Mouse (Mus musculus): ENCODE results near the gene Hbb-bs. TPM values are rescaled to one million over a fixed set of nuclear protein-coding genes. Genes with fewer than 3 reads are reported as not detected.

Gene Hbb-bs
- polyA plus RNA-seq (2015; fragmentation: Nextera tagmentation; extraction: Ambion mirVana) = 91,050 and 104,119 TPM in 2 replicates

- H3K27ac ChIP-seq = peak within 1 kb of the TSS; percentile 97
- H3K4me3 ChIP-seq (replicated peaks) = peak within 1 kb of the TSS; percentile 55
- DNase-seq (no peak), ATAC-seq (ENCODE audit: low read depth) (peak; percentile 87)
- peak within 1 kb of the TSS; percentile 74 for H3K9ac ChIP-seq
- no peaks in the 10 kb centered on the region for H3K36me3 ChIP-seq
- 38% methylated on average over 4 of the region's 4 CpGs for WGBS (ENCODE audit: insufficient replicate concordance)
- peaks cover 37% of the 10 kb centered on the region for H3K4me1 ChIP-seq (replicated peaks)
- H3K9me3 ChIP-seq (replicated peaks) = no peaks in the 10 kb centered on the region
- no peaks in the 10 kb centered on the region for H3K27me3 ChIP-seq
- H3K4me2 ChIP-seq = peak within 1 kb of the TSS; percentile 47
These were observed at the start of gene Hbb-bs for GRCm38 (mm10) chr7:103827808-103828207. Gene Hbb-bs, minus strand, starts transcription at chr7:103828096.

DNA sequence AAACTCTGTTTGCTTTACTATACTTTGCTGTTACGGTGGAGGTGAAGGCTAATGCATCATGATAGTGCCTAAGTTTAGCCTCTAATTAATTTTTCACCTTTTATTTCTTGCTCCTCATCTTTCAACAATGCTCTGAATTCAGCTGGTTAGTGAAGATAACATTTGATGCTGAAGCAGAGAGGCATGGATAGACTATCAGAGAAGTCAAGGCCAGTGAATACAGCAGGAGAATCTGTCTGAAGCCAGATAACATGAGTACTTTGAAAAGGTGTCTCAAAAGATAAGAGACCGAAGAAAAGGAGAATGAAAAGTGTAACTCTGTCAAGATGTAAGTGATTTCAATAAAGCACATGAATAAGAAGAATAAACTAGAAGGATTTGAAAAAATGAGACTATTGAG, 49.2 kb upstream of the Hbb-bs start:
- WGBS (ENCODE audit: insufficient replicate concordance) = 19% methylated on average over 2 of the region's 2 CpGs
- Histone ChIP-seq H3K9ac (no peak overlapping the region), H3K27me3 (0 out of 2 replicates have a peak, but pooled peaks cover 2% of the 10 kb centered on the region), H3K36me3 (no peaks in the 10 kb centered on the region), H3K4me2 (no peak overlapping the region), H3K9me3 (replicated peaks) (no peaks in the 10 kb centered on the region), H3K4me1 (replicated peaks) (peaks cover 51% of the 10 kb centered on the region), H3K4me3 (replicated peaks) (no peak overlapping the region), H3K27ac (peak overlapping the region; percentile 96)
- peak; percentile 44 for DNase-seq
- ATAC-seq (ENCODE audit: low read depth) = peak; percentile 93

DNA sequence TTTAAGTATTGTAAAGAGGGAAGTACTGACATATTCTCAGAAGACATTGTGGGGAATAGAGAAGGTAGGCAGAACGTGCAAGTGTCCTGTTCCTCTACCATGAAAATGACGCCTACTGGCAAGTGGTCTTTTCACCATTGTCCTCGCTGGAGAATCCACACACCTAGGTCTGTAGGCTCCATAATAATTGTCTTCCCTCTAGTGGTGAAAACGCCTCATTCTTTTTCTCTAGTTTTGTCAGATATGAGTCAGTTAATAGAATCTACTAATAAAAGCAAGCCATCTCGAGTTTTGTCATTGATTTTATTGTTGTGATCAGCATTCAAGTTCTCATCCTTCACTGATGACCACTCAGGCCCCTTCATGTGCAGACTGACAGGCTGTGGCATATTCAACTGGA, 46.6 kb upstream of the Hbb-bs start:
- no peak for DNase-seq
- Histone ChIP-seq H3K27me3 (no peaks in the 10 kb centered on the region), H3K4me3 (replicated peaks) (no peak overlapping the region), H3K27ac (peak overlapping the region; percentile 96), H3K4me1 (replicated peaks) (peaks cover 65% of the 10 kb centered on the region), H3K9ac (peak overlapping the region; percentile 65), H3K4me2 (0 out of 2 replicates have a peak overlapping the region, but pooled peaks have one; percentile 17), H3K9me3 (replicated peaks) (no peaks in the 10 kb centered on the region), H3K36me3 (no peaks in the 10 kb centered on the region)
- ATAC-seq (ENCODE audit: low read depth) = no peak
- WGBS (ENCODE audit: insufficient replicate concordance) = 18% methylated on average over 5 of the region's 5 CpGs

GRCm38 (mm10) chr7:103873064-103873463, 45.2 kb upstream of the Hbb-bs start:
- WGBS (ENCODE audit: insufficient replicate concordance) = 2% methylated on average over 1 of the region's 1 CpGs
- ATAC-seq (ENCODE audit: low read depth) = no peak
- H3K27ac ChIP-seq = peak overlapping the region; percentile 93
- H3K4me2 ChIP-seq = peak overlapping the region; percentile 34; the same call in 1 of the 2 replicates
- no peaks in the 10 kb centered on the region for H3K27me3 ChIP-seq
- no peak overlapping the region for H3K4me3 ChIP-seq (replicated peaks)
- H3K9me3 ChIP-seq (replicated peaks) = no peaks in the 10 kb centered on the region
- H3K9ac ChIP-seq = peak overlapping the region; percentile 71
- no peaks in the 10 kb centered on the region for H3K36me3 ChIP-seq
- DNase-seq = no peak
- H3K4me1 ChIP-seq (replicated peaks) = peaks cover 61% of the 10 kb centered on the region

GRCm38 (mm10) chr7:103870667-103871066, 42.8 kb upstream of the Hbb-bs start:
- peak; percentile 70 for DNase-seq
- peak overlapping the region; percentile 75 for H3K9ac ChIP-seq
- no peaks in the 10 kb centered on the region for H3K9me3 ChIP-seq (replicated peaks)
- H3K4me1 ChIP-seq (replicated peaks) = peaks cover 62% of the 10 kb centered on the region
- no peaks in the 10 kb centered on the region for H3K36me3 ChIP-seq
- peak overlapping the region; percentile 57 for H3K4me2 ChIP-seq
- H3K27ac ChIP-seq = peak overlapping the region; percentile 99
- ATAC-seq (ENCODE audit: low read depth) = peak; percentile 88
- no peak overlapping the region; the same call in 1 of the 2 replicates for H3K4me3 ChIP-seq (replicated peaks)
- no peaks in the 10 kb centered on the region for H3K27me3 ChIP-seq

- H3K4me3 ChIP-seq (replicated peaks) = peak overlapping the region; percentile 9; the same call in 1 of the 2 replicates
- ATAC-seq (ENCODE audit: low read depth) (peak; percentile 92), DNase-seq (peak; percentile 77)
- H3K4me1 ChIP-seq (replicated peaks) = peaks cover 75% of the 10 kb centered on the region
- peak overlapping the region; percentile 50 for H3K4me2 ChIP-seq
- H3K27me3 ChIP-seq = no peaks in the 10 kb centered on the region
- H3K36me3 ChIP-seq = no peaks in the 10 kb centered on the region
- H3K9ac ChIP-seq = peak overlapping the region; percentile 76
- peak overlapping the region; percentile 98 for H3K27ac ChIP-seq
- H3K9me3 ChIP-seq (replicated peaks) = no peaks in the 10 kb centered on the region
These were observed 37.8 kb upstream of the Hbb-bs start for GRCm38 (mm10) chr7:103865716-103866115.

DNA sequence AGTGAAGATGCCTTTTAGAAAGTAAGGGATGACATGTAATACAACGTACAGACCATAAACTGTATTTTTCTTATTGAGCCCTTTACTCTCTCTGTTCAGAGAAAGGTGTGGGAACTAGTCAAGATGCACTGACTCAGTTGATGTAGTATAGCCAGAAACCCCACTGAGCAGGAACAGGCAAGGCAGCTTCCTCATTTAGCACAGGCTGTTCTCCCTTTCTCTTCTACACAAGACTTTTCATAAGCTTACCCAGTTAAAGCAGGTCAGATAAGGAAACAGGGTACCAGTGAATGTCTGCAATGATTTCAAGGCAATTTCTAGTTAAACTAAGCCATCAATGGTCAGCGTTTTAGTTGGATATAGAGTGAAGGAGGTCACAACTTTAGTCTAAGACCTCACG, 33.6 kb upstream of the Hbb-bs start:
- Histone ChIP-seq H3K27me3 (no peaks in the 10 kb centered on the region), H3K27ac (peak overlapping the region; percentile 98), H3K4me2 (peak overlapping the region; percentile 38; the same call in 1 of the 2 replicates), H3K9ac (peak overlapping the region; percentile 75), H3K9me3 (replicated peaks) (no peaks in the 10 kb centered on the region), H3K36me3 (no peaks in the 10 kb centered on the region), H3K4me3 (replicated peaks) (no peak overlapping the region), H3K4me1 (replicated peaks) (peaks cover 72% of the 10 kb centered on the region)
- DNase-seq = no peak
- 41% methylated on average over 3 of the region's 3 CpGs for WGBS (ENCODE audit: insufficient replicate concordance)
- ATAC-seq (ENCODE audit: low read depth) = no peak

GRCm38 (mm10) chr7:103860855-103861254, 33.0 kb upstream of the Hbb-bs start:
- DNase-seq (peak; percentile 95), ATAC-seq (ENCODE audit: low read depth) (peak; percentile 82)
- Histone ChIP-seq H3K36me3 (no peaks in the 10 kb centered on the region), H3K9me3 (replicated peaks) (no peaks in the 10 kb centered on the region), H3K27ac (peak overlapping the region; percentile 98), H3K4me2 (0 out of 2 replicates have a peak overlapping the region, but pooled peaks have one; percentile 38), H3K4me1 (replicated peaks) (peaks cover 66% of the 10 kb centered on the region), H3K4me3 (replicated peaks) (no peak overlapping the region), H3K9ac (peak overlapping the region; percentile 75), H3K27me3 (no peaks in the 10 kb centered on the region)
- 6% methylated on average over 1 of the region's 1 CpGs for WGBS (ENCODE audit: insufficient replicate concordance)

- Histone ChIP-seq H3K27me3 (no peaks in the 10 kb centered on the region), H3K9me3 (replicated peaks) (no peaks in the 10 kb centered on the region), H3K27ac (peak overlapping the region; percentile 98), H3K4me3 (replicated peaks) (peak overlapping the region; percentile 24; the same call in 1 of the 2 replicates), H3K4me2 (peak overlapping the region; percentile 46), H3K36me3 (no peaks in the 10 kb centered on the region), H3K4me1 (replicated peaks) (peaks cover 67% of the 10 kb centered on the region), H3K9ac (peak overlapping the region; percentile 72)
- ATAC-seq (ENCODE audit: low read depth) (peak; percentile 92), DNase-seq (peak; percentile 74)
- WGBS (ENCODE audit: insufficient replicate concordance) = 10% methylated on average over 2 of the region's 2 CpGs
These were observed 31.2 kb upstream of the Hbb-bs start for GRCm38 (mm10) chr7:103859076-103859475.

DNA sequence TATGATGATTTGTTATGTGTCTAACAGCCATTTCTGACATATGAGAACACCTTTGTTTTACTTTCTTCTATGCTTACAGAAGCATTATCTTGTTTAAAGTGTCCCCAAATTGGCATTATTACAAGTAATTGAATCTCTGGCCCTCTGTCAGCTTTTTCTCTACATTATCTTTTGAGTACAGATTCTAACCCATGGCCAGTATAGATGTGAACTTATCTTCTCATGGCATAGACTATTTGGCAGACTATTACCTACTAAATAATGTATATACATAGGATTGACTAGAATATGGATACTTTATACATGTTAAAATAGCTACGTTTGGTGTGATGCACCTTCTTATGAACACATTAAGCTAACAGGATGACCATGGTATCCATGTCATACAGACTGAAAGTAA, 26.8 kb upstream of the Hbb-bs start:
- no peak for DNase-seq
- Histone ChIP-seq H3K9ac (peak overlapping the region; percentile 49), H3K9me3 (replicated peaks) (no peaks in the 10 kb centered on the region), H3K4me2 (no peak overlapping the region), H3K4me3 (replicated peaks) (no peak overlapping the region), H3K4me1 (replicated peaks) (peaks cover 60% of the 10 kb centered on the region), H3K27ac (peak overlapping the region; percentile 78), H3K27me3 (no peaks in the 10 kb centered on the region), H3K36me3 (no peaks in the 10 kb centered on the region)
- peak; percentile 31 for ATAC-seq (ENCODE audit: low read depth)
- WGBS (ENCODE audit: insufficient replicate concordance) = 41% methylated on average over 1 of the region's 1 CpGs

GRCm38 (mm10) chr7:103853090-103853489, 25.2 kb upstream of the Hbb-bs start, which contains the start of gene Hbb-y:
Gene Hbb-y, minus strand, starts transcription at chr7:103853216.
- peak within 1 kb of the TSS; percentile 78 for H3K27ac ChIP-seq
- 46% methylated on average over 2 of the region's 2 CpGs for WGBS (ENCODE audit: insufficient replicate concordance)
- H3K4me1 ChIP-seq (replicated peaks) = peaks cover 64% of the 10 kb centered on the region
- H3K27me3 ChIP-seq = no peaks in the 10 kb centered on the region
- H3K9me3 ChIP-seq (replicated peaks) = no peaks in the 10 kb centered on the region
- ATAC-seq (ENCODE audit: low read depth) = peak; percentile 13; the same call in 1 of the 2 replicates
- peak; percentile 39 for DNase-seq
- no peaks in the 10 kb centered on the region for H3K36me3 ChIP-seq
- no peak within 1 kb of the TSS for H3K4me3 ChIP-seq (replicated peaks)
- peak within 1 kb of the TSS; percentile 23; the same call in 1 of the 2 replicates for H3K9ac ChIP-seq
- H3K4me2 ChIP-seq = no peak within 1 kb of the TSS

Measured in liver, embryonic 13.5 days (tissue).